In the genomic region with DNA sequence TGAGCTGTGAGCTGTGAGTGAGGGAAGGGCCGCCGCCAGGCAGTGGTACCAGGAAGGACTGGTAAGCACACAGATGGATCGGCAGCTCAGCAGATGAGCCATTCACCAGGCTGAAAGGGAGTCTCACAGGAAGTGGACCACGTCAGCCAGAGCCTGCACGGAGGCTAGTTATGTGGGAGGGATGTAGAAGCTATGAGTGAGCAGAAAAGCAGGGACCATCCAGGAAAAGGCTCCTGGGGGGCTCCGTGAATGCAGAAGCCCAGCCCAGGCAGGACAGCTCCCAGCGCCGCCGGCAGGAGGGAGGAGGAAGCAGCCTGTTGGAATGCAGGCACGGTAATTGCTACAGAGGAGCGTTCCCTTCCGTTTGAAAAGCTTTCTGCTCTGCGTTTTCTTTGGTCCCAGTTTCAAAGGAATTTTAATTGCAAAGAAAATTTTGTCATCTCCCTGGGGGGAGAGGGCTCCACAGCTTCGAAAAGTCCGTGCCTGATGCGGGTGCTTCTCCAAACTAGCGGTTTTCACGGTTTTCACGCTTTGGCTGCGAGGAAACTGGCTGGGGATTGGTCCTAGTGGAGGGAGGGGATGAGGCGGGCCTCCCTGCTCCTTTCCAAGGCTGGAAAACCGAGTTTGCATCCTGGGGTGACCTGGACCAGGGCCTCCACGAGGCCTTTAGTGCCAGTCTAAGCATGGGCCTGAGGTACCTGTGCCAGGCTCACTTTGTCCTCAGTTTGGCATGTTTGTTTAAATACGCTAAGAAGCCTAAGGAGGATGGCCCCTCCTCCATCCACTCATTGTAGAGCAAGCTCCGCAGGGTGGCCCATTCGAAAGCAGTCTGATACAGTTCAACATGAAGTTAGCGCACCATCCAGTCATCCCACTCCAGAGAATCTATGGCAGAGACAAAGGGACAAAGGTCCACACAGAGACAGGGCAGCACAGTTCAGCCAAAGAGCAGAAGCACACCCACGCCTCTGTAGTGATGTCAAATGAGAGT, we compare ENCODE assay signal across 8 mouse cellular contexts. TPM values are rescaled to one million over a fixed set of nuclear protein-coding genes. Genes with fewer than 3 reads are reported as not detected.
DNase-seq lines count a peak whose midpoint lies in the region; ATAC-seq and TF ChIP-seq lines count a peak whose summit lies in the region.

No protein-coding gene starts in this region.

- H3K4me2 ChIP-seq in forebrain, embryonic 13.5 days: peak overlapping the region; percentile 64
- H3K4me2 ChIP-seq in stomach, postnatal 0 days (replicated peaks; ENCODE audit: low read depth): peak overlapping the region; percentile 40

- H3K27me3 ChIP-seq in heart, adult 2 months (ENCODE audit: control insufficient read depth, insufficient read depth, low read length): no peaks in the 10 kb centered on the region
- H3K27me3 ChIP-seq in forebrain, embryonic 13.5 days: peaks cover 14% of the 10 kb centered on the region
- peaks cover 96% of the 10 kb centered on the region for H3K27me3 ChIP-seq in midbrain, embryonic 10.5 days (ENCODE audit: low read depth, poor library complexity, severe bottlenecking)
- no peaks in the 10 kb centered on the region for H3K27me3 ChIP-seq in stomach, postnatal 0 days (ENCODE audit: control insufficient read depth, insufficient read depth, low read length)

- no peak for DNase-seq in heart, adult 2 months
- no peak for DNase-seq in heart, postnatal 14 days
- DNase-seq in R1 (ENCODE audit: low read depth, low spot score): peak; percentile 41
- peak; percentile 51 to 79 for DNase-seq in layer of hippocampus, adult 2 months (ENCODE audit: low spot score in 2 of 2)
- peak; percentile 63 for DNase-seq in midbrain, embryonic 10.5 days (ENCODE audit: low spot score)
- no peak for DNase-seq in stomach, postnatal 0 days (ENCODE audit: low spot score)
- DNase-seq in urinary bladder, adult 2 months (ENCODE audit: low spot score): no peak

- H3K4me3 ChIP-seq in heart, adult 2 months: no peak overlapping the region
- H3K4me3 ChIP-seq in forebrain, embryonic 13.5 days: peak overlapping the region; percentile 31
- H3K4me3 ChIP-seq in layer of hippocampus, adult 2 months: peak overlapping the region; percentile 46
- peak overlapping the region; percentile 50 for H3K4me3 ChIP-seq in midbrain, embryonic 10.5 days
- peak overlapping the region; percentile 21; the same call in 1 of the 2 replicates for H3K4me3 ChIP-seq in stomach, postnatal 0 days (ENCODE audit: low read depth, low read length)

- no peaks in the 10 kb centered on the region for H3K9me3 ChIP-seq in forebrain, embryonic 13.5 days (replicated peaks)
- 0 out of 2 replicates have a peak, but pooled peaks cover 5% of the 10 kb centered on the region for H3K9me3 ChIP-seq in midbrain, embryonic 10.5 days (replicated peaks)
- H3K9me3 ChIP-seq in stomach, postnatal 0 days (ENCODE audit: control insufficient read depth, low read length): no peaks in the 10 kb centered on the region

- WGBS in heart, adult 2 months: 6% methylated on average over 28 of the region's 28 CpGs
- WGBS in forebrain, embryonic 13.5 days: 4% methylated on average over 28 of the region's 28 CpGs
- WGBS in midbrain, embryonic 10.5 days: 5% methylated on average over 28 of the region's 28 CpGs
- 4% methylated on average over 28 of the region's 28 CpGs for WGBS in stomach, postnatal 0 days

- peak; percentile 30 for TF ChIP-seq CTCF in heart, adult 2 months (IDR thresholded peaks at IDR 0.05)
- peak; percentile 65 for TF ChIP-seq CTCF in layer of hippocampus, adult 2 months (conservative IDR thresholded peaks at IDR 0.05)
- TF ChIP-seq CTCF in stomach, postnatal 0 days (IDR thresholded peaks at IDR 0.05; ENCODE audit: low read depth): 0 out of 2 replicates have a peak, but pooled peaks have one; percentile 16

- no peak overlapping the region for H3K9ac ChIP-seq in heart, adult 2 months (ENCODE audit: low read depth, low read length)
- peak overlapping the region; percentile 61 for H3K9ac ChIP-seq in forebrain, embryonic 13.5 days
- no peak overlapping the region for H3K9ac ChIP-seq in stomach, postnatal 0 days (ENCODE audit: low read length)

- H3K27ac ChIP-seq in heart, adult 2 months: no peak overlapping the region
- H3K27ac ChIP-seq in forebrain, embryonic 13.5 days: peak overlapping the region; percentile 48
- peak overlapping the region; percentile 81 for H3K27ac ChIP-seq in layer of hippocampus, adult 2 months
- H3K27ac ChIP-seq in midbrain, embryonic 10.5 days (replicated peaks): peak overlapping the region; percentile 74
- no peak overlapping the region for H3K27ac ChIP-seq in stomach, postnatal 0 days (replicated peaks)

- peak; percentile 72 for ATAC-seq in forebrain, embryonic 13.5 days
- no peak for ATAC-seq in stomach, postnatal 0 days (ENCODE audit: low FRiP score, low TSS enrichment)

- TF ChIP-seq POLR2A in heart, adult 2 months (IDR thresholded peaks at IDR 0.05; ENCODE audit: insufficient read depth, low read depth, low read length): no peak

- H3K79me2 ChIP-seq in heart, adult 2 months (replicated peaks; ENCODE audit: control insufficient read depth, insufficient read depth, low read length): no peaks in the 10 kb centered on the region

- no peaks in the 10 kb centered on the region for H3K36me3 ChIP-seq in heart, adult 2 months (ENCODE audit: control insufficient read depth, insufficient read depth, low read length)
- no peaks in the 10 kb centered on the region for H3K36me3 ChIP-seq in forebrain, embryonic 13.5 days (ENCODE audit: poor library complexity, severe bottlenecking)
- H3K36me3 ChIP-seq in midbrain, embryonic 10.5 days: no peaks in the 10 kb centered on the region; the same call in 1 of the 2 replicates
- H3K36me3 ChIP-seq in stomach, postnatal 0 days (ENCODE audit: control insufficient read depth, insufficient read depth, low read length): no peaks in the 10 kb centered on the region

- no peak for TF ChIP-seq EP300 in heart, adult 2 months (IDR thresholded peaks at IDR 0.05; ENCODE audit: insufficient read depth, low read depth, low read length)
- TF ChIP-seq EP300 in stomach, postnatal 0 days (optimal IDR thresholded peaks at IDR 0.05): no peak

- no peaks in the 10 kb centered on the region for H3K4me1 ChIP-seq in heart, adult 2 months (ENCODE audit: control insufficient read depth, insufficient read depth, low read length)
- peaks cover 42% of the 10 kb centered on the region for H3K4me1 ChIP-seq in forebrain, embryonic 13.5 days
- peaks cover 68% of the 10 kb centered on the region for H3K4me1 ChIP-seq in midbrain, embryonic 10.5 days
- no peaks in the 10 kb centered on the region for H3K4me1 ChIP-seq in stomach, postnatal 0 days (replicated peaks; ENCODE audit: control insufficient read depth, insufficient read depth)

- intact Hi-C loops in heart, adult 2 months (cut with DNase I): no loop called here
- intact Hi-C loops in heart, postnatal 14 days (cut with DNase I): no loop called here

RNA-seq across cellular contexts. Expression of a gene that starts 32.6 kb away (rescaled TPM):
- under 1 TPM; 0.50 to 0.65 TPM for total RNA-seq in heart, adult 2 months (2021)
- 0.76 and 1.0 TPM in 2 replicates for polyA plus RNA-seq in heart, adult 2 months (2012; rRNA removed)
- under 1 TPM; 0.17 to 0.22 TPM for total RNA-seq in heart, postnatal 14 days (2021)
- polyA plus RNA-seq in forebrain, embryonic 13.5 days (2015; fragmentation: Nextera tagmentation; extraction: Ambion mirVana): 5.0 and 6.2 TPM in 2 replicates
- 10 to 100 TPM; 13.8 to 15.4 TPM for total RNA-seq in layer of hippocampus, adult 2 months (2021)
- polyA plus RNA-seq in midbrain, embryonic 10.5 days (2016; fragmentation: Nextera tagmentation; extraction: Ambion mirVana): 3.9 and 7.1 TPM in 2 replicates
- 0.05 and 0.08 TPM in 2 replicates for polyA plus RNA-seq in stomach, postnatal 0 days (2015; fragmentation: Nextera tagmentation; extraction: Ambion mirVana)
- polyA plus RNA-seq in urinary bladder, adult 2 months (2012; rRNA removed): 0.98 and 1.1 TPM in 2 replicates

Comparison
In these comparisons a context has a peak if more than half of its experiments do, and no peak if none do; other contexts are left out.
1. DNase-seq: peak in R1 (single experiment), layer of hippocampus, adult 2 months (2 of 2) and midbrain, embryonic 10.5 days (single experiment); none in heart, adult 2 months (0 of 2), heart, postnatal 14 days (0 of 2), stomach, postnatal 0 days (single experiment) and urinary bladder, adult 2 months (single experiment).
2. H3K27ac ChIP-seq: peak in forebrain, embryonic 13.5 days (single experiment), layer of hippocampus, adult 2 months (single experiment) and midbrain, embryonic 10.5 days (single experiment); none in heart, adult 2 months (single experiment) and stomach, postnatal 0 days (single experiment).
3. Peak in every context shown above with its lines, with median percentiles within 50 percentile points of each other: CTCF ChIP-seq.